Mouse (Mus musculus) midbrain, embryonic 12.5 days (tissue): Measurements from ENCODE around the gene Sema6b. TPM values are rescaled to one million over a fixed set of nuclear protein-coding genes. Genes with fewer than 3 reads are reported as not detected.
"Not testable (repeated sequence)": the region's sequence is repeated elsewhere in the genome, so short reads cannot be mapped to it uniquely, and the experiment has no call there.

ENCODE experiments used
- ATAC-seq: fragments of 200-750 bp; cut with Nextera tagmentation; 2 replicates; pipeline ENCODE4 v1.8.0; 2017; ENCODE audit warnings: low read depth, moderate TSS enrichment, moderate library complexity; ENCODE audit not compliant: low FRiP score
- H3K27ac ChIP-seq: fragments of 300-500 bp; sonication (generic); replicated peaks from 2 replicates; pipeline ENCODE4 v1.5.1; 2016; ENCODE audit warnings: mild to moderate bottlenecking
- H3K27me3 ChIP-seq: fragments of 300-500 bp; sonication (generic); 2 replicates; pipeline ENCODE4 v1.6.1; 2016; ENCODE audit warnings: mild to moderate bottlenecking
- H3K36me3 ChIP-seq: fragments of 300-500 bp; sonication (generic); 2 replicates; pipeline ENCODE4 v1.6.1; 2016
- H3K4me1 ChIP-seq: fragments of 300-500 bp; sonication (generic); 2 replicates; pipeline ENCODE4 v1.6.1; 2016
- H3K4me2 ChIP-seq: fragments of 300-500 bp; sonication (generic); replicated peaks from 2 replicates; pipeline ENCODE4 v1.6.1; 2016; ENCODE audit warnings: mild to moderate bottlenecking, moderate library complexity
- H3K4me3 ChIP-seq: fragments of 300-500 bp; sonication (generic); 2 replicates; pipeline ENCODE4 v1.5.1; 2016; ENCODE audit warnings: mild to moderate bottlenecking
- H3K9ac ChIP-seq: fragments of 300-500 bp; sonication (generic); replicated peaks from 2 replicates; pipeline ENCODE4 v1.6.1; 2016; ENCODE audit warnings: mild to moderate bottlenecking, moderate library complexity
- H3K9me3 ChIP-seq: fragments of 300-500 bp; sonication (generic); 2 replicates; pipeline ENCODE4 v1.6.1; 2016; ENCODE audit warnings: mild to moderate bottlenecking
- WGBS: fragments of 180-500 bp; shearing (Covaris S2); methylation state at CpG from one replicate; pipeline ENCODE4 v1.1.7; 2016; 5-methylcytosine and 5-hydroxymethylcytosine counted together
- polyA plus RNA-seq: library from polyadenylated mRNA; unstranded; fragments of >200 nt; fragmentation: Nextera tagmentation; extraction: Ambion mirVana; gene quantifications from 2 replicates; pipeline ENCODE4 v1.2.1, GENCODE M21; 2016

The Sema6b gene
- polyA plus RNA-seq, 1 experiment from 2014 or later, result 6.5 TPM

DNA sequence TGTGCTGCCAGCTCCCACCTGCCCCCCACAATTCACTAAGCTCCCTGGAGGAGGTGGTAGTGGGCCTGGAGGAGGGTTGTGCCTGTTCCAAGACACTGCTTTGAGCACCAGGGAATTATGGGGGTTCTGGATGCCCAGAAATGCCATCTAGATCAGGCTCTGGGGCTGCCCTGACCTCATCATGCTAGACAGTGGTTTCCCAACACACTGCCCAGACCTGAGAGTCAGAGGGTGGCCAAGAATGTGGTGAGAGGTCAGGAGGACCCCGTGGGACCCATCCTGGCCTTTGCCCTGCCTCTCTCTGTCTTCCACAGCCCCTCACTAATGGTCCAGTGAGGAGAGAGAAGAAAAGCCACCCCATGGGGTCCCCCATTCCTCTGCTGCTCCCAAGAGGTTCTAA lies 29.1 kb downstream of the Sema6b start:
- Histone ChIP-seq H3K4me3 (no peak overlapping the region), H3K27ac (no peak overlapping the region), H3K4me2 (no peak overlapping the region), H3K4me1 (peaks cover 4% of the 10 kb centered on the region; the same call in 1 of the 2 replicates), H3K9me3 (no peaks in the 10 kb centered on the region), H3K27me3 (peaks cover 3% of the 10 kb centered on the region; the same call in 1 of the 2 replicates), H3K36me3 (0 out of 2 replicates have a peak, but pooled peaks cover 5% of the 10 kb centered on the region), H3K9ac (no peak overlapping the region)
- no peak for ATAC-seq
- WGBS, result 72% methylated on average over 1 of the region's 1 CpGs

DNA sequence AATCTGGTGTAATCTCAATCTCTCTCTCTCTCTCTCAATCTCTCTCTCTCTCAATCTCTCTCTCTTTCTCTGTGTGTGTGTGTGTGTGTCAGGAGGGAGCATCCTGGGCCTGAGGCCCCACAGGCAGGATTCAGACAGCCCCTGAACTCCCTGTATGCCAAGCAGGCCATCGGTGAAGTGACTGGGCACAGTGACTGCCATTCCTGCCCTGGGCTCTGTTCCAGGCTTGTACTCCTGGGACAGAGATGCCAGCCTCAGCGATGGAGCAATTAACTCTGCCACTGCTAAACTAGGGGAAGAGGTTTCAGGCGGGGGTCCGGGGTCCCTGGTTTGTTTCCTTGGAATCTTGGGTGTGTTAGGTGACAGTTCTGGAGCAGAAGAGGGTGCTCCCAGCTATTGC lies 29.6 kb downstream of the Sema6b start:
- no peak for ATAC-seq
- H3K4me3 ChIP-seq, result no peak overlapping the region
- 76% methylated on average over 4 of the region's 4 CpGs for WGBS

DNA sequence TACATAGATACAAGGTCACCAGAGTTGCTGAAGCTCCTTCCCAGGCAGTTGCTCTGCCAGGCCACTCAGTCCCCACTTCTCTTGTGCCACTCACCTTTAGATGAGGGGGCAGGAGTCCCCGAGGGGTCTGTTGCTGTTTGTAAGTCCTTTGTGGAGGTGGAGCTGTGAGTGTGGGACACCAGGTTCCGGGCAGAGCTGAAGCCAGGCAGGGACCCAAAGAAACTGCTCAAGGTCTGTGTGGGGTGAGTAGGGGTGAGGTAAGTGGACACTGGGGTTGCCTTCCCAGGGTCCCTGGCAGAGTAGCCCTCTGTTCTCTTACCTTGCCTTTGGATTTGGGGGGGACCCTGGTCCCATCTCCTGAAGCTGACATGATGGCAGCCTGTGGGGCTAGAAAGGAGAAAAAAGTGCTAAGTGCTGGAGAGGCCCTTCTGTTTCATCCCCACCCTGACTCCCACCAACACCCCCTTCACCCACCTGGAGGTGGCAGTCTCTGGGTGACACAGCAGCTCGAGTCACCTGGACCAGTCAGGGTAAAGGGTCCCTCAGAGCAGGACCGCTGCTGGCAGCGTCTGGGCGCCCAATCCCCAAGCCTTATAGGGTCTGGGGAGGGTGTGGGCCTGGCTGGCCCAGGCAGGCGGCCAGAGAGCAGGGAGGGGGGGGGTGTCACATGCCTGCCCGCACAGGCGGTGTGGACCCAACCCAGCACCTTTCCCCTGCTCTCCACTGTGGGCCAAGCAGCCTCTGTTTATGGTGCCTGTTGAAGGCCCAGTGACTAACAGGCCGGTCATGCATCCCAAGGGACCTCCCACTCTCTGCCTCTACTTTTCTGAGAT lies 30.7 kb downstream of the Sema6b start, which contains the start of gene Plin4:
TSS of gene Plin4 (minus strand) at position 585 of the 833 bp plus-strand sequence.
- no peak within 1 kb of the TSS for H3K4me2 ChIP-seq
- H3K9me3 ChIP-seq, result no peaks in the 10 kb centered on the region
- H3K36me3 ChIP-seq, result 0 out of 2 replicates have a peak, but pooled peaks cover 5% of the 10 kb centered on the region
- no peak for ATAC-seq
- no peak within 1 kb of the TSS for H3K9ac ChIP-seq
- H3K4me1 ChIP-seq, result peaks cover 4% of the 10 kb centered on the region; the same call in 1 of the 2 replicates
- no peak within 1 kb of the TSS for H3K4me3 ChIP-seq
- 65% methylated on average over 10 of the region's 10 CpGs for WGBS
- H3K27ac ChIP-seq, result no peak within 1 kb of the TSS
- no peaks in the 10 kb centered on the region for H3K27me3 ChIP-seq

More for the DNA sequence above, 29.6 kb downstream of the Sema6b start:
- Histone ChIP-seq H3K4me1 (peaks cover 4% of the 10 kb centered on the region; the same call in 1 of the 2 replicates), H3K27ac (no peak overlapping the region), H3K4me2 (no peak overlapping the region), H3K36me3 (0 out of 2 replicates have a peak, but pooled peaks cover 5% of the 10 kb centered on the region), H3K9me3 (no peaks in the 10 kb centered on the region), H3K27me3 (no peaks in the 10 kb centered on the region; the same call in 1 of the 2 replicates), H3K9ac (no peak overlapping the region)

- no peaks in the 10 kb centered on the region for H3K27me3 ChIP-seq
- no peak overlapping the region for H3K4me3 ChIP-seq
- H3K9me3 ChIP-seq, result no peaks in the 10 kb centered on the region
- no peak for ATAC-seq
- H3K36me3 ChIP-seq, result peaks cover 12% of the 10 kb centered on the region
- no peak overlapping the region for H3K4me2 ChIP-seq
- 75% methylated on average over 6 of the region's 6 CpGs for WGBS
- H3K27ac ChIP-seq, result no peak overlapping the region
- H3K4me1 ChIP-seq, result peaks cover 4% of the 10 kb centered on the region; the same call in 1 of the 2 replicates
- no peak overlapping the region for H3K9ac ChIP-seq
Observed at GRCm38 (mm10) chr17:56108334-56109044, 31.7 kb downstream of the Sema6b start.

DNA sequence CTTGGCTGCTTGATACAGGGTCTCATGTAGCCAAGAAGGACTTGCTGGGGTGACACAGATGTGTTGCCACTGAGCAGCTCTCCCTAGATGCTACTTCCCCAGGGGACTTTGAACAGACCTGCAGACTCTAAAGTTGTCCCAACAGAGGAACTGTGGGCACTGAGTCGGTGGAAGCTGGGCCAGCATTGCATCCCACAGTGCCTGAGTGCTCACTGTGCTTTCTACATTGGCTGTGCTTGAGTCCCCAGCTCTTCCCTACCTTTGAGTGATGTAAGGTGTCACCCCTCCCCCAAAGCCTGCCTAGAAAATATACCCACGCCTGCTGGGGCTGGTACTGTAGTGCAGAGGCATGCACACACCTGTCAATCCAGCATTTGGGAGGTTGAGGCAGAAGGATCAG lies 32.4 kb downstream of the Sema6b start:
- no peaks in the 10 kb centered on the region for H3K27me3 ChIP-seq
- 72% methylated on average over 2 of the region's 2 CpGs for WGBS
- no peak overlapping the region for H3K4me3 ChIP-seq
- no peaks in the 10 kb centered on the region for H3K9me3 ChIP-seq
- H3K4me2 ChIP-seq, result no peak overlapping the region
- ATAC-seq, result no peak
- H3K9ac ChIP-seq, result no peak overlapping the region
- H3K36me3 ChIP-seq, result peaks cover 19% of the 10 kb centered on the region
- H3K4me1 ChIP-seq, result peaks cover under 1% of the 10 kb centered on the region; the same call in 1 of the 2 replicates
- no peak overlapping the region for H3K27ac ChIP-seq

DNA sequence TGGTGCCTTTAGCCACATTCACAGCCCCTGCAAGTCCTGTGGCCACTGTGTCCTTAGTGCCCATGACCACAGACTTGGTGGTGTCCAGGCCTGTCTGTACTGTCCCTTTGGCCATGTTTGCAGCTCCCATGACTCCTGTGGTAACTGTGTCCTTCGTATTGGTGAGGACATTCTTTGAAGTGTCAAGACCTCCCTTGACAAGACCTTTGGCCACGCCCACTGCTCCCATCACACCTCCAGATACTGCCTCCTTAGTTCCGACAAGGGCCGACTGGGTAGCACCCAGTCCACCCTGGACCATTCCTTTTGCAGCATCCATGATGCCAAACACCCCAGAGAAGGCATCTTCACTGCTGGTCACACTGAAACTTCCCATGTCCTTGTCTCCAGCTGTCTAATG lies 33.2 kb downstream of the Sema6b start:
- Histone ChIP-seq H3K27ac (no peak overlapping the region), H3K4me2 (no peak overlapping the region), H3K27me3 (no peaks in the 10 kb centered on the region), H3K4me1 (no peaks in the 10 kb centered on the region), H3K9ac (no peak overlapping the region), H3K4me3 (no peak overlapping the region), H3K36me3 (peaks cover 27% of the 10 kb centered on the region), H3K9me3 (no peaks in the 10 kb centered on the region)
- 83% methylated on average over 4 of the region's 4 CpGs for WGBS
- ATAC-seq, result no peak

- not testable (repeated sequence) for H3K27me3 ChIP-seq, H3K4me1 ChIP-seq, H3K9me3 ChIP-seq, H3K4me2 ChIP-seq, H3K27ac ChIP-seq, H3K4me3 ChIP-seq, H3K9ac ChIP-seq, ATAC-seq
- H3K36me3 ChIP-seq, result peaks cover 32% of the 10 kb centered on the region
- WGBS, result 100% methylated on average over 4 of the region's 4 CpGs
Observed at GRCm38 (mm10) chr17:56106436-56106835, 33.7 kb downstream of the Sema6b start.

GRCm38 (mm10) chr17:56104821-56105220 lies 35.3 kb downstream of the Sema6b start:
- not testable (repeated sequence) for ATAC-seq, H3K4me2 ChIP-seq, H3K4me1 ChIP-seq, H3K4me3 ChIP-seq, H3K27ac ChIP-seq, H3K9ac ChIP-seq, H3K9me3 ChIP-seq, H3K27me3 ChIP-seq
- H3K36me3 ChIP-seq, result peaks cover 49% of the 10 kb centered on the region
- 90% methylated on average over 3 of the region's 5 CpGs for whole genome bisulfite sequencing

DNA sequence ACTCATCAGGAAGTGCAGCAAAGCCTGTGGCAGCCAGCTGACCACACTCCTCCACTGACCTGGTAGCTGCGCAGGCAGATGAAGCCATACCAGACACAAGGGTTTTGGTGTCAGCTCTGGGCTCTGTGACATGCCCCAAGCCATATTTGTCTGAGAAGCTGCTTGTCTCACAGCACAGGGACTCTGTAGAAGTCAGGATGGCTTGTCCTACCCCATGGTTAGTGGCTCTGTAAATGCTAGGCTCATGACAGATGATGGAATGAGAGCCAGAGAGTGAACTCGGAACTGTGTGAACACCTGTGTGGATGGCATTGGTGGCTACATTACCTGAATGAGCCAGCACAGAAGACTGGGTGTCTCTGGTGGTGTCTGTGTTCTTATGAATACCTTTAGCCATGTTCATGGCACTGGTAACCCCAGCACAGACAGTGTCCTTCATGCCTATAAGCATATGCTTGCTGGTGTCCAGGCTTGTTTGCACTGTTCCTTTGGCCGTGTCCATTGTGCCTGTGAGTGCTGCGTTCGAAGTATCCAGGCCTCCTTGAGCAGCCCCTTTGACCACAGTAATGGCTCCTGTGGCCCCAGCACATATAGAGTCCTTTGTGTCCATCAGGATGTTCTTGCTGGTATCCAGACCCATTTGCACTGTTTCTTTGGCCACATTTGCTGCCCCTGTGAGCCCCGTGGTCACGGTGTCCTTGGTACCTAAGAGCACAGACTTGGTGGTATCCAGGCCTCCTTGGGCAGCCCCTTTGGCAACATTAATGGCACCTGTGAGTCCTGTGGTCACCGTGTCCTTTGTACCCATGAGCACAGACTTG lies 36.5 kb downstream of the Sema6b start:
- no peaks in the 10 kb centered on the region for H3K9me3 ChIP-seq
- 93% methylated on average over 8 of the region's 8 CpGs for WGBS
- no peak overlapping the region for H3K27ac ChIP-seq
- H3K9ac ChIP-seq, result no peak overlapping the region
- H3K4me3 ChIP-seq, result no peak overlapping the region
- peaks cover 59% of the 10 kb centered on the region for H3K36me3 ChIP-seq
- H3K4me1 ChIP-seq, result no peaks in the 10 kb centered on the region
- ATAC-seq, result no peak
- H3K27me3 ChIP-seq, result no peaks in the 10 kb centered on the region
- H3K4me2 ChIP-seq, result no peak overlapping the region

GRCm38 (mm10) chr17:56102927-56103326 lies 37.2 kb downstream of the Sema6b start:
- Histone ChIP-seq H3K4me2 (no peak overlapping the region), H3K36me3 (peaks cover 66% of the 10 kb centered on the region), H3K27ac (no peak overlapping the region), H3K9me3 (no peaks in the 10 kb centered on the region), H3K4me1 (no peaks in the 10 kb centered on the region), H3K9ac (no peak overlapping the region), H3K27me3 (no peaks in the 10 kb centered on the region), H3K4me3 (no peak overlapping the region)
- 94% methylated on average over 9 of the region's 9 CpGs for WGBS
- no peak for ATAC-seq

DNA sequence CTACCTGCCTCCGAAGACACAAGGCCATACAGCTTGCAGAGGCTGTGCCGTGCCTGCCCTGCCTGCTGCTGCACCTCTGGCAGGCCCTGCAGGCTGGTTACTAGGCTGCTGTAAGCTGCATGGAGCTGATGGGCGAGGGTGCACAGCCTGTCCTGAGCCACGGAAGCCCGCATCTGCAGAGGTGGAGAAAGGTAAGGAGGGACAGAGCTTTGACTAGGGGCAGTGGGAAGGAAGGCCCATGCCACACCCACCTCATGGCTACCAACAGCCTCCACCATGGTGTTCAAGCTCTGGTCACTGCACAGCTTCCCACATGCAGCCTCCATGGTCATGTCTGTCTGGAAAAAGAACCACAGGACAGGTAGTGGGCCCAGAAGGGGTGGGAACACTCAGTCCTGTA lies 38.0 kb downstream of the Sema6b start:
- Histone ChIP-seq H3K27ac (no peak overlapping the region), H3K4me1 (no peaks in the 10 kb centered on the region), H3K27me3 (no peaks in the 10 kb centered on the region), H3K4me3 (no peak overlapping the region), H3K36me3 (peaks cover 69% of the 10 kb centered on the region), H3K9me3 (no peaks in the 10 kb centered on the region), H3K4me2 (no peak overlapping the region), H3K9ac (no peak overlapping the region)
- WGBS, result 89% methylated on average over 5 of the region's 5 CpGs
- ATAC-seq, result no peak
